Mouse (Mus musculus) G1E (cell line): Measurements from ENCODE around the gene Hes3. TPM values are rescaled to one million over a fixed set of nuclear protein-coding genes. Genes with fewer than 3 reads are reported as not detected.

Experiments
- ATAC-seq: 2 replicates; pipeline ENCODE4 v1.8.0; 2016; ENCODE audit warnings: mild to moderate bottlenecking; ENCODE audit not compliant: insufficient number of reproducible peaks, poor library complexity, low FRiP score, severe bottlenecking; ENCODE audit errors: extremely low read depth
- DNase-seq: peaks from one replicate; pipeline ENCODE4 v3.0.0; 2012; ENCODE audit warnings: low spot score
- H3K27me3 ChIP-seq: 2 replicates; pipeline ENCODE4 v1.6.1; 2012; ENCODE audit warnings: mild to moderate bottlenecking, low read length, inconsistent platforms; ENCODE audit not compliant: insufficient read depth
- H3K36me3 ChIP-seq: replicated peaks from 2 replicates; pipeline ENCODE3; 2012; ENCODE audit warnings: mild to moderate bottlenecking, inconsistent platforms
- H3K4me1 ChIP-seq: 2 replicates; pipeline ENCODE4 v1.6.1; 2012; ENCODE audit warnings: low read depth, low read length, inconsistent platforms, mixed read lengths; ENCODE audit not compliant: insufficient read depth
- H3K4me3 ChIP-seq: 2 replicates; pipeline ENCODE4 v1.5.1; 2012; ENCODE audit warnings: low read depth, mild to moderate bottlenecking, inconsistent platforms, low read length, moderate library complexity, mixed read lengths
- H3K9me3 ChIP-seq: replicated peaks from 2 replicates; pipeline ENCODE4 v1.6.1; 2012; ENCODE audit warnings: inconsistent platforms
- CTCF ChIP-seq: IDR thresholded peaks from 2 replicates; pipeline ENCODE4 v1.5.1; 2012; ENCODE audit warnings: low read depth, low read length, inconsistent platforms, mixed read lengths
- GATA1 ChIP-seq: IDR thresholded peaks from 2 replicates; pipeline ENCODE4 v1.6.1; 2012; ENCODE audit warnings: borderline replicate concordance, low read length, inconsistent platforms, mixed read lengths
- GATA2 ChIP-seq: IDR thresholded peaks from 2 replicates; pipeline ENCODE4 v1.6.1; 2012; ENCODE audit warnings: low read depth, low read length, inconsistent platforms, borderline replicate concordance
- POLR2AphosphoS5 ChIP-seq: IDR thresholded peaks from 2 replicates; pipeline ENCODE4 v1.6.1; 2012; ENCODE audit warnings: low read depth, low read length, inconsistent platforms; ENCODE audit not compliant: insufficient replicate concordance
- TAL1 ChIP-seq: conservative IDR thresholded peaks from 2 replicates; pipeline ENCODE4 v1.6.1; 2012; ENCODE audit warnings: low read depth, low read length, inconsistent platforms, mixed read lengths
- polyA plus RNA-seq: library from polyadenylated mRNA; stranded (reverse); fragments of >175 nt; gene quantifications from 2 replicates; pipeline ENCODE4 v1.2.3, GENCODE M21; 2012
- total RNA-seq, 2 experiments: library from RNA; stranded (forward) in 1 of 2; stranded (reverse) in 1 of 2; fragments of 200-1000 nt in 1 of 2; fragments of >200 nt in 1 of 2; fragmentation: Nextera tagmentation in 1 of 2; gene quantifications; 2 replicates each; pipeline ENCODE4 v1.2.3; 2014 to 2017

Gene Hes3
- total and polyA plus RNA-seq, 3 experiments: not detected

DNA sequence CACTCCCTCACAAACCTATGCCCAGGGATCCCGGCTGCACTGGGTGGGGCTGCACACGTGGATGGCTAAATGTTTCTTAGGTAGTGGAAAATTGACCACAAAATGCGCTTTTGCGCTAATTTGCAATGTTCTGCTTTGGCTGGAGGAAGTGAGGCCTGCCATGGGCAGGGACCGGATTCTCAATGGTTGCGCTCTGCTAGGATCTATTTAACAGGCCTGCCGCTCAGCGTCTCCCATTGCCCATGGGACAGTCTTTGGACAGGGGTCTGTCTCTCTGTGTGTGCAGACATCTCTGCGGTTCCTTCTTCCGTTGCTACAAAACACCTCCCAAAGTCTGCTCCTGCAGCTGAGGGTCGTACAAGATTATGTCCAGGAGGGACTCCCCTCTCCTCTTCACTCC, 471 bp downstream of the Hes3 start:
- H3K4me1 ChIP-seq: peaks cover 10% of the 10 kb centered on the region
- peaks cover 10% of the 10 kb centered on the region for H3K9me3 ChIP-seq
- no peaks in the 10 kb centered on the region for H3K36me3 ChIP-seq
- TF ChIP-seq TAL1 (no peak), CTCF (no peak), GATA2 (no peak), GATA1 (no peak), POLR2AphosphoS5 (no peak)
- ATAC-seq: no peak
- H3K27me3 ChIP-seq: peaks cover 2% of the 10 kb centered on the region; the same call in 1 of the 2 replicates
- DNase-seq: no peak
- H3K4me3 ChIP-seq: no peak overlapping the region

- peaks cover 2% of the 10 kb centered on the region; the same call in 1 of the 2 replicates for H3K27me3 ChIP-seq
- peaks cover 4% of the 10 kb centered on the region for H3K4me1 ChIP-seq
- H3K4me3 ChIP-seq: no peak overlapping the region
- no peaks in the 10 kb centered on the region for H3K36me3 ChIP-seq
- no peak for TF ChIP-seq GATA2
- TF ChIP-seq TAL1: no peak
- no peak for TF ChIP-seq GATA1
- no peak for TF ChIP-seq CTCF
- DNase-seq (no peak), ATAC-seq (no peak)
- peaks cover 10% of the 10 kb centered on the region for H3K9me3 ChIP-seq
These were observed 1.1 kb downstream of the Hes3 start for GRCm38 (mm10) chr4:152290385-152290784.

DNA sequence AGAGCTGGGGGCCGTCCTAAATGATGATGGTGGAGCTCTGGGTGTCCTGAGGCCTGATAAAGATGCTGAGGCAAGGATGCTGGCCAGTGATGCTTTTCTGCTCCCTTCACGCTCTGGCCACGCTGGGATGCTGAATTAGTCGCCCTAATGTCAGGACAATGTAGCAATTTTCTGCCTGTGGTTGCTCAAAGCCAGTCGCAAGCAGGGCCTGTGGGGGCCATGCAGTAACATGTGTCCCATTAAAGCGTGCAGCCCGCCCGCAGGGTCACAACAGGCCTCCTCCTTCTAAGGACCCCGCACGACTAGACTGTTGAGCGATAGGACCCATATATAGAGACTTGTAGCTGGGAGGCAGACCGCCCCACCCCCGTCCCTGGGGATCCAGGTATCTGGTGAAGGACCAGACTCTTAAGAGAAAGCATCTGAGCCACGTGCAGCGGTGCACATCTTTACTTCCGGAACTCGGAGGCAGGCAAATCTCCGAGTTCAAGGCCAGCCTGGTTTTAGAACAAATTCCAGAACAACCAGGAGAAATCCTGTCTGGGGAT, 3.0 kb downstream of the Hes3 start:
- TF ChIP-seq GATA2: no peak
- no peak for TF ChIP-seq POLR2AphosphoS5
- TF ChIP-seq CTCF: no peak
- no peak for TF ChIP-seq TAL1
- TF ChIP-seq GATA1: no peak
- peaks cover 14% of the 10 kb centered on the region for H3K9me3 ChIP-seq
- H3K4me1 ChIP-seq: no peaks in the 10 kb centered on the region
- H3K27me3 ChIP-seq: peaks cover 2% of the 10 kb centered on the region; the same call in 1 of the 2 replicates
- H3K36me3 ChIP-seq: no peaks in the 10 kb centered on the region
- no peak overlapping the region for H3K4me3 ChIP-seq
- DNase-seq (no peak), ATAC-seq (no peak)

DNA sequence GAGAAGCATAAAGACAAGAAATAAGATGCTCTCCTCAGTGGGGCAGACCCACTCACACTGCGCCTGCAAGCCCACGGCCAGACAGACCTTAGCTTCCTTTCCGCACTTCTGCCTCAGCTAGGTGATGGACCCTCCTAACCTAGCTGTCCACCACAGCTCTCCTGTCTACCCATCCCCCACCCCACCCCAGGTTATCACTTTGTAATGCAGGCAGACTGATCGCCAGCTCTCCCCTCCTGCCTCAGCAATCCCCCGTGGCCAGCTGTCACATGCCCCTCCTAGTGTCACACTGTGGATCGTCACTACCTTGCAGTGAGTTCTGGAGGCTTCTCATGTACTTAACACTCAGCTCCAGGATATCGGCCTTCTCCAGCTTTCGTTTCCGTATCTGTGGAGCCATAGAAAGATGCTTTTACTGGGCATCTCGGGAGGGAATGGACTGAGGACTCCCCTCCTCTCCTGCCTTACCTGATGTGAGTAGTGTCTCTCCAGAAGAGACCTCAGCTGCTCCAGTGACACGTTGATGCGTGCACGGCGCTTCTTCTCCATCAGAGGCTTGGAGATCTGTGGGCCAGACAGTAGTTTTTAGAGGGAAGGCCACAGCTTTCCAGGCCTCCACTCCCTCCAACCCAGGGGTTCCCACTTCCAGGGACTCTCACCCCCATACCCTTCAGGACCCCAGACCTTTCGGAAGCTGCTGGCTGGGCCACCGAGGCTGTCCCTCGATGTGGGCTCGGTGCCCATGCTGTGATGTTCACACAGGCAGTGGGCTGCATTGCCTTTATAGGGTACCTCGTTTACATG, 3.9 kb downstream of the Hes3 start:
- Histone ChIP-seq H3K4me3 (no peak overlapping the region), H3K9me3 (peaks cover 23% of the 10 kb centered on the region), H3K36me3 (no peaks in the 10 kb centered on the region), H3K27me3 (no peaks in the 10 kb centered on the region), H3K4me1 (no peaks in the 10 kb centered on the region)
- TF ChIP-seq TAL1 (no peak), CTCF (no peak), GATA2 (no peak), POLR2AphosphoS5 (no peak), GATA1 (no peak)
- DNase-seq: no peak
- no peak for ATAC-seq

DNA sequence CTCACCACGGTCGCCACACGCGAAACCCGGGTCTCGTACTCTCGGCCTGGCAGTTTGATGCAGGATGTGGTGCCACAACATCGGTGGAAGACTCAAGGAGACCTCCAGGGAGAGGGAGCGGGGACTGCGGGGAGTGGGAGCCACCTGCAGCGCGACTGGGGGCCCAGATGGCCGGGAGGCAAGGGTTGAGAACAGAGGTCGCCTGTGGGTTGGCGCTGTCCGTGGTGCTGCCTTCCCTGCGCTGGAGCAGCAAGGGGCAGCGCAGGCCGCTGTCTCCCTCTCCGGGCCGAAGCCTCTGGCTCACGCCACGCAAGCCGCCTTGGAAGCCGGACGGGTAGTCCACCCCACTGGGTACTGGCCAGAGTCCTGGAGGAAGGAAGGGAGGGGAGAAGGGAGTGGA, 4.6 kb downstream of the Hes3 start:
- ATAC-seq: no peak
- Histone ChIP-seq H3K27me3 (no peaks in the 10 kb centered on the region), H3K9me3 (peaks cover 27% of the 10 kb centered on the region), H3K4me1 (no peaks in the 10 kb centered on the region), H3K36me3 (no peaks in the 10 kb centered on the region), H3K4me3 (no peak overlapping the region)
- DNase-seq: no peak
- no peak for TF ChIP-seq CTCF
- TF ChIP-seq POLR2AphosphoS5: no peak
- no peak for TF ChIP-seq TAL1
- TF ChIP-seq GATA1: no peak

- DNase-seq (no peak), ATAC-seq (no peak)
- Histone ChIP-seq H3K9me3 (peaks cover 32% of the 10 kb centered on the region), H3K4me1 (no peaks in the 10 kb centered on the region), H3K4me3 (no peak overlapping the region), H3K27me3 (peaks cover 4% of the 10 kb centered on the region; the same call in 1 of the 2 replicates), H3K36me3 (no peaks in the 10 kb centered on the region)
- no peak for TF ChIP-seq GATA1
- TF ChIP-seq TAL1: no peak
- no peak for TF ChIP-seq GATA2
- TF ChIP-seq POLR2AphosphoS5: no peak
- no peak for TF ChIP-seq CTCF
These were observed 5.3 kb downstream of the Hes3 start for GRCm38 (mm10) chr4:152286183-152286582.
